Mouse (Mus musculus): Measurements from ENCODE around the gene Golga1. TPM values are rescaled to one million over a fixed set of nuclear protein-coding genes. Genes with fewer than 3 reads are reported as not detected.

Golga1 gene
- polyA plus RNA-seq, 1 experiment from 2014 or later, result 20.7 TPM

- Histone ChIP-seq H3K9ac (ENCODE audit: low read depth, low read length) (no peak overlapping the region), H3K27ac (replicated peaks; ENCODE audit: low read depth, low read length) (no peak overlapping the region), H3K4me2 (ENCODE audit: low read depth, low read length) (no peak overlapping the region), H3K9me3 (ENCODE audit: control insufficient read depth, low read length) (no peaks in the 10 kb centered on the region), H3K36me3 (ENCODE audit: control insufficient read depth, insufficient read depth, low read length) (no peaks in the 10 kb centered on the region), H3K27me3 (replicated peaks; ENCODE audit: control insufficient read depth, insufficient read depth, low read length) (no peaks in the 10 kb centered on the region), H3K4me1 (ENCODE audit: control insufficient read depth, insufficient read depth, low read length) (peaks cover 1% of the 10 kb centered on the region; the same call in 1 of the 2 replicates), H3K4me3 (ENCODE audit: low read depth, low read length) (no peak overlapping the region)
- DNase-seq (ENCODE audit: low spot score) (no peak), ATAC-seq (ENCODE audit: low read depth) (no peak)
- 48% methylated on average over 4 of the region's 4 CpGs for WGBS
Observed at GRCm38 (mm10) chr2:38992452-38992851, 72.9 kb downstream of the Golga1 start.

GRCm38 (mm10) chr2:38992004-38992403 is 73.3 kb downstream of the Golga1 start:
- no peak for DNase-seq (ENCODE audit: low spot score)
- 60% methylated on average over 4 of the region's 4 CpGs for WGBS
- Histone ChIP-seq H3K4me3 (ENCODE audit: low read depth, low read length) (no peak overlapping the region), H3K9me3 (ENCODE audit: control insufficient read depth, low read length) (no peaks in the 10 kb centered on the region), H3K9ac (ENCODE audit: low read depth, low read length) (no peak overlapping the region), H3K27me3 (replicated peaks; ENCODE audit: control insufficient read depth, insufficient read depth, low read length) (no peaks in the 10 kb centered on the region), H3K27ac (replicated peaks; ENCODE audit: low read depth, low read length) (no peak overlapping the region), H3K36me3 (ENCODE audit: control insufficient read depth, insufficient read depth, low read length) (no peaks in the 10 kb centered on the region), H3K4me2 (ENCODE audit: low read depth, low read length) (no peak overlapping the region), H3K4me1 (ENCODE audit: control insufficient read depth, insufficient read depth, low read length) (no peaks in the 10 kb centered on the region)
- ATAC-seq (ENCODE audit: low read depth), result no peak

GRCm38 (mm10) chr2:38988929-38989328 is 76.4 kb downstream of the Golga1 start:
- peaks cover 7% of the 10 kb centered on the region; the same call in 1 of the 2 replicates for H3K9me3 ChIP-seq (ENCODE audit: control insufficient read depth, low read length)
- no peak overlapping the region for H3K4me3 ChIP-seq (ENCODE audit: low read depth, low read length)
- DNase-seq (ENCODE audit: low spot score) (no peak), ATAC-seq (ENCODE audit: low read depth) (no peak)
- H3K27ac ChIP-seq (replicated peaks; ENCODE audit: low read depth, low read length), result no peak overlapping the region
- no peaks in the 10 kb centered on the region for H3K36me3 ChIP-seq (ENCODE audit: control insufficient read depth, insufficient read depth, low read length)
- H3K4me2 ChIP-seq (ENCODE audit: low read depth, low read length), result no peak overlapping the region
- WGBS, result 91% methylated on average over 2 of the region's 2 CpGs
- no peaks in the 10 kb centered on the region for H3K4me1 ChIP-seq (ENCODE audit: control insufficient read depth, insufficient read depth, low read length)
- no peaks in the 10 kb centered on the region for H3K27me3 ChIP-seq (replicated peaks; ENCODE audit: control insufficient read depth, insufficient read depth, low read length)
- H3K9ac ChIP-seq (ENCODE audit: low read depth, low read length), result no peak overlapping the region

GRCm38 (mm10) chr2:38987803-38988510 is 77.4 kb downstream of the Golga1 start:
- ATAC-seq (ENCODE audit: low read depth) (peak; percentile 67; the same call in 1 of the 2 replicates), DNase-seq (ENCODE audit: low spot score) (peak; percentile 75)
- H3K27me3 ChIP-seq (replicated peaks; ENCODE audit: control insufficient read depth, insufficient read depth, low read length), result no peaks in the 10 kb centered on the region
- H3K9me3 ChIP-seq (ENCODE audit: control insufficient read depth, low read length), result peaks cover 7% of the 10 kb centered on the region; the same call in 1 of the 2 replicates
- 74% methylated on average over 6 of the region's 6 CpGs for WGBS
- H3K4me3 ChIP-seq (ENCODE audit: low read depth, low read length), result no peak overlapping the region
- H3K36me3 ChIP-seq (ENCODE audit: control insufficient read depth, insufficient read depth, low read length), result no peaks in the 10 kb centered on the region
- no peak overlapping the region for H3K9ac ChIP-seq (ENCODE audit: low read depth, low read length)
- no peak overlapping the region for H3K4me2 ChIP-seq (ENCODE audit: low read depth, low read length)
- H3K27ac ChIP-seq (replicated peaks; ENCODE audit: low read depth, low read length), result no peak overlapping the region
- no peaks in the 10 kb centered on the region for H3K4me1 ChIP-seq (ENCODE audit: control insufficient read depth, insufficient read depth, low read length)

- H3K27ac ChIP-seq (replicated peaks; ENCODE audit: low read depth, low read length), result no peak overlapping the region
- no peaks in the 10 kb centered on the region for H3K27me3 ChIP-seq (replicated peaks; ENCODE audit: control insufficient read depth, insufficient read depth, low read length)
- DNase-seq (ENCODE audit: low spot score) (no peak), ATAC-seq (ENCODE audit: low read depth) (no peak)
- no peak overlapping the region for H3K4me3 ChIP-seq (ENCODE audit: low read depth, low read length)
- WGBS, result 71% methylated on average over 1 of the region's 1 CpGs
- H3K36me3 ChIP-seq (ENCODE audit: control insufficient read depth, insufficient read depth, low read length), result no peaks in the 10 kb centered on the region
- no peak overlapping the region for H3K9ac ChIP-seq (ENCODE audit: low read depth, low read length)
- H3K4me1 ChIP-seq (ENCODE audit: control insufficient read depth, insufficient read depth, low read length), result no peaks in the 10 kb centered on the region
- peaks cover 7% of the 10 kb centered on the region; the same call in 1 of the 2 replicates for H3K9me3 ChIP-seq (ENCODE audit: control insufficient read depth, low read length)
- no peak overlapping the region for H3K4me2 ChIP-seq (ENCODE audit: low read depth, low read length)
Observed at GRCm38 (mm10) chr2:38987371-38987770, 78.0 kb downstream of the Golga1 start.

GRCm38 (mm10) chr2:38986580-38986979 is 78.8 kb downstream of the Golga1 start:
- 73% methylated on average over 3 of the region's 3 CpGs for WGBS
- no peak overlapping the region for H3K4me3 ChIP-seq (ENCODE audit: low read depth, low read length)
- peaks cover 7% of the 10 kb centered on the region; the same call in 1 of the 2 replicates for H3K9me3 ChIP-seq (ENCODE audit: control insufficient read depth, low read length)

GRCm38 (mm10) chr2:38983456-38983855 is 81.9 kb downstream of the Golga1 start:
- H3K27me3 ChIP-seq (replicated peaks; ENCODE audit: control insufficient read depth, insufficient read depth, low read length), result no peaks in the 10 kb centered on the region
- H3K27ac ChIP-seq (replicated peaks; ENCODE audit: low read depth, low read length), result no peak overlapping the region
- no peak overlapping the region for H3K4me2 ChIP-seq (ENCODE audit: low read depth, low read length)
- no peak overlapping the region for H3K4me3 ChIP-seq (ENCODE audit: low read depth, low read length)
- ATAC-seq (ENCODE audit: low read depth) (no peak), DNase-seq (ENCODE audit: low spot score) (no peak)
- no peaks in the 10 kb centered on the region for H3K36me3 ChIP-seq (ENCODE audit: control insufficient read depth, insufficient read depth, low read length)
- WGBS, result 96% methylated on average over 2 of the region's 2 CpGs
- H3K9ac ChIP-seq (ENCODE audit: low read depth, low read length), result no peak overlapping the region
- H3K9me3 ChIP-seq (ENCODE audit: control insufficient read depth, low read length), result peaks cover 7% of the 10 kb centered on the region; the same call in 1 of the 2 replicates
- H3K4me1 ChIP-seq (ENCODE audit: control insufficient read depth, insufficient read depth, low read length), result no peaks in the 10 kb centered on the region

More at GRCm38 (mm10) chr2:38986580-38986979, 78.8 kb downstream of the Golga1 start:
- DNase-seq (ENCODE audit: low spot score) (peak; percentile 69), ATAC-seq (ENCODE audit: low read depth) (no peak)
- Histone ChIP-seq H3K4me2 (ENCODE audit: low read depth, low read length) (no peak overlapping the region), H3K4me1 (ENCODE audit: control insufficient read depth, insufficient read depth, low read length) (no peaks in the 10 kb centered on the region), H3K27ac (replicated peaks; ENCODE audit: low read depth, low read length) (no peak overlapping the region), H3K27me3 (replicated peaks; ENCODE audit: control insufficient read depth, insufficient read depth, low read length) (no peaks in the 10 kb centered on the region), H3K9ac (ENCODE audit: low read depth, low read length) (no peak overlapping the region), H3K36me3 (ENCODE audit: control insufficient read depth, insufficient read depth, low read length) (no peaks in the 10 kb centered on the region)

- Histone ChIP-seq H3K4me3 (ENCODE audit: low read depth, low read length) (no peak overlapping the region), H3K27ac (replicated peaks; ENCODE audit: low read depth, low read length) (no peak overlapping the region), H3K9ac (ENCODE audit: low read depth, low read length) (no peak overlapping the region), H3K27me3 (replicated peaks; ENCODE audit: control insufficient read depth, insufficient read depth, low read length) (no peaks in the 10 kb centered on the region), H3K4me2 (ENCODE audit: low read depth, low read length) (no peak overlapping the region), H3K9me3 (ENCODE audit: control insufficient read depth, low read length) (no peaks in the 10 kb centered on the region), H3K4me1 (ENCODE audit: control insufficient read depth, insufficient read depth, low read length) (no peaks in the 10 kb centered on the region), H3K36me3 (ENCODE audit: control insufficient read depth, insufficient read depth, low read length) (no peaks in the 10 kb centered on the region)
- WGBS, result 51% methylated on average over 4 of the region's 4 CpGs
- DNase-seq (ENCODE audit: low spot score) (no peak), ATAC-seq (ENCODE audit: low read depth) (peak; percentile 41; the same call in 1 of the 2 replicates)
Observed at GRCm38 (mm10) chr2:38977837-38978236, 87.5 kb downstream of the Golga1 start.

All from embryonic facial prominence, embryonic 14.5 days (tissue).